Mouse (Mus musculus): Measurements from ENCODE around the gene Trim25.

DNA sequence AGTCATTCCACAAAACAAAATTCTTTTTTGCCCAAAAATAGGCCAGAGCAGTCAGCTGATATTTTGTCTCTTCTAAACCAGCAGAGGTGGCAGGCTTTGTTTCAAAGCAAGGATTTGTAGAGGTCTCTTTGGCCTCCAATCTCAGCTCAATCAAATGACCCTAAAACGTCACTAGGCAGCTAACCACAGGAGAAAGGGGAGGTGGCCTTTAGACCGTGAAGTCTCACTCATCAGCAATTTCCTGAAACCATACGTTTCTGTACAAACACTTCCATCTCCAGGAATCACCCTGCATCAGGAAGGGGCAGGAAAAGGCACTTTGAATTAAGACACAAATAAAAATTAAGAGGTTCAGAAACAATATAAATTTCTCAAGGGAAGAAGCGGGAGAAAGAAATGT is 44.4 kb upstream of the Trim25 start:
- TF ChIP-seq CTCF (IDR thresholded peaks at IDR 0.05; ENCODE audit: borderline replicate concordance, insufficient read depth, low read length) (no peak), POLR2A (IDR thresholded peaks at IDR 0.05; ENCODE audit: low read depth, low read length) (no peak)

Measured in embryonic fibroblast, embryonic 13.5 days (primary cell).